Mouse (Mus musculus) lung, postnatal 10 days (tissue): ENCODE measurements around the gene Syncrip.

Experiments used
- DNase-seq: peaks from one replicate; pipeline ENCODE4 v3.0.0; 2021

Syncrip gene

DNA sequence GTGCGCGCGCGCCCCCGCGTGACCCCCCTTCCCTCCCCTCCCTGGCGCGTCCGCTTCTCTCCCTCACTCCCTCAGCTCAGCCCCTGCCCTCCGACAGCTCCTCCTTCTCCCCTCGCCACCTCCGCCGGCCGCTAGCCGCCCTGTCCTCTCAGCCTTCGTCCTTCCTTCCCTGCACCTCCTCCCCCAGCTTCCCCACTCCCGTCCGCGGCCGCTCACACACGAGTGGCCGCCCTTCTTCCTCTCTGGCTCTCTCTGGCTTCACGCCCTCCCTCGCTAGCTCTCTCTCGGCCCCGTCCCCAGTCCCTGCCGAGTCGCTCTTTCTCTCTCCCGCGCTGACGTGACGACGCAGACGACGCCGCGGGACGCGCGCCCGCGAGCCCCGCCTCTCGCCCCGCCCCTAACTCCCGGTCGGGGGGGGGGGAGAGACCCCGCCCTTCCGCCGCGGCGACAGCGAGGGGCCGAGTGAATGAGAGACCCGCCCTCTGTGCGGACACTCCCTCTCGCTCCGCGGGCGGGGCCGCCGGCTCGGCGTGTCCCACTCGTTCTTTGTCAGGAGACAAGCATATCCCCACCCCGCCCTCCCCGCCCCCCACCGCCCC is at the start of gene Syncrip:
Gene Syncrip, minus strand, starts transcription at position 345 of the 599 bp plus-strand sequence.
- DNase-seq = peak; percentile 96

DNA sequence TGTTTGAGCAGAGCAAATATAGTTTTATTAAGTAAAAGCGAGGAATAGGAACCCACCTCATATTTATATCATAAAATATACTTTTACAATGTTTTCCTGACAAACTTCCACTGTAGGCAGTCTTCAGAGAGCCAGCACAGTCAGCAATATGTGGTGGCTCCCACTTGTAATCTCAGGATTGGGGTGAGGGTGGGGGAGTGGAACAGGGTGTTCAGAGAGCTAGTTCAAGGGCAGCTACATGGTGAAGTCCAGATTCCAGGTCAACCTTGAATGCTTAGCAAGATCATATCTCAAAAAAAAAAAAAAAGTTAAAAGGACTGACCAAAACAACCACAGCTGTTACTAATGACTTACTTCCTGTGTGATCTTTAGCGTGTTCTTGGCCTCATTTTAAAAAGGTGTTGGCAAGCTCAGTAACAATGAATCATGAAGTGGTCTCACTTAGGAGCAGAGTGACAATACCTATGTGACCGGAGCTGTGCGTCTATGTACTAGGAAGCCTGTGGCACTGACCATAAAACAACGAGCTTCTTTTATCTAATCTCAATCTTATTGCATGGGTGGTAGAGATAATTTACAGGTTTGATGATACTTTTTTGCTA is 47.7 kb upstream of the Syncrip start:
- DNase-seq = no peak

DNA sequence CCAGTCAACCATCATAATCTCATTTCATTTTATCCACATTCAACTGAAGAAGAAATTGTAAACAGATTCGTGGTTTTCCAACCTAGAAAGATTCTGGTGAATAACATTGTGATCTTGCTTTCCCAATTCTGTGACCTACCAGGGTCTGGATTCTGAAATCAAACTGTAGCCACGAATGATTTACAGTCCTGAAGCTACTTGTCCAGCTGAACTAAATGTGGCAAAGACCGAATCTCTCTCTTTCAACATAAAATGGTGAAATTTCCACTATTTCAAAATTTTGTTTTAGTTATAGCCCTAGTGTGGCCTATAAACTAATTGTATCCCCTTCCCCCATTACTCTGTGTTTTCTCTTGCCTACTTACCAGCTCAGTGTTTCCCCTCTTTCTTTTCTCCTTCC is 47.2 kb upstream of the Syncrip start:
- DNase-seq = no peak

DNA sequence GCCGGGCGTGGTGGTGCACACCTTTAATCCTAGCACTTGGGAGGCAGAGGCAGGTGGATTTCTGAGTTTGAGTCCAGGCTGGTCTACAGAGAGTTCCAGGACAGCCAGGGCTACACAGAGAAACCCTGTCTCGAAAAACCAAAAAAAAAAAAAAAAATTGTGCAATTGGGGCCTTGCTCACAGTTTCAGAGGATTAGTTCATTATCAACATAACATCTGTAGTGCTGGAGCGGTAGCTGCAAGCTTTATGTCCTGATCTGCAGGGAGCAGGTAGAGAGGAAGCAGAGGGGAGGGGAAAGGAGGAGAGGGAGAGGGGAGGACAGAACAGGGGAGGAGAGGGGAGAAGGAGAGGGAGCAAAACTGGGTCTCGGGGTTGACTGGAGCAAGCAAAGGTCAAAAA is 46.4 kb upstream of the Syncrip start:
- DNase-seq = no peak

DNA sequence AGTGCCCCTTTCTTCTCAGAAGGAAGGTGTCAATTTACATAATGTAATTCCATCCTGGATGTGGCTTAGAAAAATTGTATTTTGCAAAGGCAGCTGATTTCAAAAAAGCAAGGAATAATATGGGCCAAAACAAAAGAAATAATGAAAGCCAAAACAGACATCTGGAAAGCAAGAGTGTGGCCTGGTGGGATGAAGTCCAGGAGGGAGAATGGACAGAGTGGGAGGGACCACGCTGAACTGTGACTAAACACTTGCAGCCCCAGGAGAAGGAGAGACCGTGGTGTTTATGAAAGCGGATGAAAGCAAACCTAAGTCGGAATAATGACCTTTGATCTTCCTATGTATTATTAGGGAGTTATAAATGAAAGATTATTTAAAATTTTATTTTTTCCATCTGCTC is 45.6 kb upstream of the Syncrip start:
- no peak for DNase-seq

DNA sequence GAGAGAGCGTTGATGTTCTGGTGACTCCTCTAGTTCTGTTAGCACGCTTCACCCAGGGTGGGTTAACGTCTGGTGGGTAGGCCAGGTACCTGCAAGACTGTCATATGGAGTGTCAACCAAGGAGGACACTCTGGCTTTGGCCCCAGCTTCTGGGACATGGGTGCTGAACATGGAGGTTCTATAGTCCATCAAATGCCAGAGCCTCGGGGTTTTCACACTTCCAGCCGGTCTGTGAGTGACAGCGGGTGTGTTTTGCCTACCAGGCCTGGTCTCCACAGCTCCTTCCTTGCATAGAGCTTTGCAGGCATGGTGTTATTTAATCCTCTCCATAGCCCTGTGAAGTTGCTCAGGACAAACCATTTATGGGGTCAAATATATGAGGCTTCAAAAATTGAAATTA is 43.0 kb upstream of the Syncrip start:
- no peak for DNase-seq

DNA sequence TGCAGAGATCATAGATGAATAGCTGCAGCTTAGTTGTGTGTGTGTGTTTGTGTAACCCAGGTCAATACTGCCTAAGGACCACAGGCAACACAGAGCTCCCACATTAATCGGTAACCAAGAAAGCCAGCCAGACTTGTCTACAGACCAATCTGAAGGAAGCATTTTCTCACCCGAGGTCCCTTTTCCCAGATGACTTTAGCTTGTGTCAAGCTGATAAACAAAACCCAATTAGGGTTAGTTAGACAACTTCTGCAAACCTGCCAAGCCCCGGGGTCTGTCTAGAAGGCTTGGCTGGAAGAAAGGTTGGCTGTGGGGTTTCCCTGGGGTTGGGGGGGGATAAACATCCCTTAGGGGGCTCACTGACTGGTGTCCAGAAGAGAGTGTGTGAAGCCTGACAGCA is 42.4 kb upstream of the Syncrip start:
- DNase-seq = no peak

DNA sequence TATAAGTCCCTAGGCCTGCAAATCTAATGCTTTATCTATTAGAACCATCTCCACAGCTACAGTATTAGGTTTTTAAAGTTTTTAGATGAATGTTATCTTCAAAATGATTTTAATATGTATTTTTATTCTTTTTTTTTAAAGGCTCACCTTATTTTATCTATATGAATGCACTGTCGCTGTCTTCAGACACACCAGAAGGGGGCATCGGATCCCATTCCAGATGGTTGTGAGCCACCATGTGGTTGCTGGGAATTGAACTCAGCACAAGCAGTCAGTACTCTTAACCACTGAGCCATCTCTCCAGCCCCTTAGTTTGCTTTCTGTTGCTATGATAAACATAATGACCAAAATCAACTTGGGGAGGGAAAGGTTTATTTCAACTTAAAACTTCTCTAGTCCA is 42.0 kb upstream of the Syncrip start:
- no peak for DNase-seq

DNA sequence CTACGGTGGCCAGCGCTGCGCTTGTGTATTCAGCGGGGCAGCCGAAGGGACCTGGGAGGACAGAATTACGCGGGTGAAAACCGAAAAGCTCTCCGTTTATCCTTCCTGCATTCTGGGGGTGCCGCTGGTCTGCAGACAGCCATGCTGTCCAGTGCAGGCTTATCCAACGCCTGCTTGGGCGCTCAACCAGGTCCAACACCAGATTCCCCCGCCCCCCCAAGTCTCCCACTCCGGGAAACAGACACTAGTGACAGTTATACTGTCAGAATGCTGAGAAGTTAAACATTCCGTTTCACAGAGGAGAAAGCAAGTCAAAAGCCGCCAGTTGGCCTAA is 40.9 kb upstream of the Syncrip start:
- DNase-seq = no peak

DNA sequence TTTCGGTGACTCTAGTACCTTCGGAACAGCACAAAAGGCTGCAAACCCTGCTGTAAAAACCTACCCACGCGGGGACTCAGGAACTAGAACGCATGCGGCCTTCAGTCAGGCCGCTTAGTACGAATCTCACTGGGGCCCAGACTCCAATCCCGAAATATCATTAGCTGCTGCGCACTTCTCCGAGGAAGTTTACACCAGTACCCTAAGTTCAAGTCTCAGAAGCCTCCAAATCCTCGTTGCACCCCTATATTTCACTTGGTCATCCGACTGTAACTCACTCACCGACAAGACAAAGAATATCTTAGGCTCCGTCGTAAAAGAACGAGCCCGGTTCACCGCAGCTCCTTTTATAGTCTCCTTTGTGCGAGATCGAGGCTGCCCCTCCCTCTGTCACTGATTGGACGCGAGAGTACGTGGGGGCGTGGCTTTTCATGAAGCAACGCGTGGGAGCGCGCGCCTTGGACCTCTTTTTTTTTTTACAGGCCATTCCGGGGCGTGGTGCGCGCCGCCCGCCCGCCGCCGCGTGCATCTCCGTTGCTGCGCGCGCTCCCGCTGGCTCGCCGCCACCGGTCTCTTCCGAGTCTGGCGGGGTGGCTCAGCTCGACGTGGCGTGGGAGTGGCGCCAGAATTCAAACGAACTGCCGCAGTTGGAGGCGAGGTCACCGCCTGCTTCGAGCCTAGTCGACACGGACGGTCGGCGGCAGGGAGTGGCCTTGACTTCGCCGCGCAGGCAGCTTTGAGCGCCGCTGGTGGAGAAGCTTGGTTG is 40.4 kb upstream of the Syncrip start:
- peak; percentile 98 for DNase-seq

DNA sequence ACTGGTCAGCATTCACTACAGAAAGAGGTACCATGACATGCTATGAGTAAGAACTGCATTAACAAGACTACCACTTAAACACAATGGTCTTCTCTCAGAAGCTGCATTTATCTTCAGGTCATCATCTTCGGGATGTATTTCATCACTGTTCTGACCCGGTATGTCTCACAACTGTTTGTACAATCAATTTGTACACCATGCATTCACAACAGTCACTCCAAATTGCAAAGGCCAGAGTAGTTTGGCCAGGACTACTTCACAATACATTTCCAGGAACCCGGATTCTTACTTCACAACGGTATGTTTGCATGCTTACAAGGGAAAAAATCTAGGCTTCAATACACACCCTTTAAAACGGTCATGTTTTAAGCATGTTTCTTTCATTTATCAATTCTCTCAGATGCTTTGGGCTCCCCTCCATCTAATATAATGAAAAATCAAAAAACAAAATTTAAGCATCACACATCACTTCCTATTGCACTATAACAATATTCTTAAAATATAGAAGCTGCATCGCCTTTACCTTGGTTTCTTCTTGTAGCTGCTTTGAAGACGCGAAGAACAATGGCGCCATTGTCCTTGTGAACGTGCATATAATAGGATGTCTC is 39.7 kb upstream of the Syncrip start:
- no peak for DNase-seq

DNA sequence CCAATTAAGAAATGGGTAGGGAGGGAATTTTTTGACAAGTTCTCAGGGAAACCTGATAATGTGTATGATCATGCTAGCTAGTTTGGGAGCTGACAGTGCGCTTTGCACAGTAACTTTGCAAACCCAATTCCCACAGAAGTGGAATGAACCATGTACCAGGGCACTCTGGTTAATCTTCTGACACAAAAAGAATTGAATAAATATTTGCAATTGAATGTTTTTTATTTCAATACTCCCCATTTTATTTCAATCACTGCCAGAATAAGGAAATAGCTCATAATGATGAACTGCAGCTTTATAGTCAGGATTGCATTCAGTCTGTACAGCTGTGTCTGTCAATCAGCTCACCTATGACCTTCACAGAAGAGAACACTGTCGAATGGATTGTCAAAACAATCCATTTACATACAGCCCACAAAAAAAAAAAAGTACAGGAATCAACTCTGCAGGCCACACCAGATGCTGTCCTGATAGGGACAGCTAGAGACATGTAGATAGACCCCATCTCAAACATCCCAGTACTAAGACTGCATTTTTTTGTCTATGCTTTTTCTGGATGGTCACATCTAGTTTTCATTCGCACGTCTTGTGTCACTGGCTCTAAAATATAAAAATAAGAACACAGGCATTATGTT is 38.6 kb upstream of the Syncrip start:
- no peak for DNase-seq

DNA sequence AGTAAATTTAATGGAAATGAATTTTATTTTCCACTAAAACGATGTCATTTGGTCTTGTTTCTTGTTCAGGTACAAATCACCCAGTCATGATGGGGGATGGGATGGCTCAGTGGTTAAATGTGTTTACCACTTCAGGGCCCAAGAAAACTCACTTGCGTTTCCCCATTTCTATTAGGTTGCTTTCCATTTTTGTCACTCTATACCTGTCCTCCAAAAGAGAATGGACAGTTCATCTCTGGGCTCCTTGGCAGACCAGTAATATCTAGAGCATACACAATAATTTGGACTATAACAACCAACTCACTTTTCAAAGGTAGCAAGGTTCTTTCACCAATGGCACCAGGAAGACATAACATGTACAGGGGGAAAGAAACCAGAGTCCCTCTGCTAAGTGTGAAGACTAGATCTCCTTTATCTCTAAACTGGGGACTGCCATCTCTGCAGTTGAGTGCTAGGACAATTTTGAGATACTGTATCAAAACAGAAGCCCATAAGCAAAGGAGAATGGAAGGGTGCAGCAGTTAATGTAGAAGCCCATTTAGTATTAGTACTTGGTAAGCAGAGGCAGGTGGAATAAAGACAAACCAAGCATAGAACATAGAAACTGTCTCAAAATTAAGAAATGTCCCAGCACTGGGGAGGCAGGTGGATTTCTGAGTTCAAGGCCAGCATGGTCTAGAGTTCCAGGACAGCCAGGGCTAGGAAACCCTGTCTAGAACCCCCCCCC is 37.9 kb upstream of the Syncrip start:
- DNase-seq = no peak

DNA sequence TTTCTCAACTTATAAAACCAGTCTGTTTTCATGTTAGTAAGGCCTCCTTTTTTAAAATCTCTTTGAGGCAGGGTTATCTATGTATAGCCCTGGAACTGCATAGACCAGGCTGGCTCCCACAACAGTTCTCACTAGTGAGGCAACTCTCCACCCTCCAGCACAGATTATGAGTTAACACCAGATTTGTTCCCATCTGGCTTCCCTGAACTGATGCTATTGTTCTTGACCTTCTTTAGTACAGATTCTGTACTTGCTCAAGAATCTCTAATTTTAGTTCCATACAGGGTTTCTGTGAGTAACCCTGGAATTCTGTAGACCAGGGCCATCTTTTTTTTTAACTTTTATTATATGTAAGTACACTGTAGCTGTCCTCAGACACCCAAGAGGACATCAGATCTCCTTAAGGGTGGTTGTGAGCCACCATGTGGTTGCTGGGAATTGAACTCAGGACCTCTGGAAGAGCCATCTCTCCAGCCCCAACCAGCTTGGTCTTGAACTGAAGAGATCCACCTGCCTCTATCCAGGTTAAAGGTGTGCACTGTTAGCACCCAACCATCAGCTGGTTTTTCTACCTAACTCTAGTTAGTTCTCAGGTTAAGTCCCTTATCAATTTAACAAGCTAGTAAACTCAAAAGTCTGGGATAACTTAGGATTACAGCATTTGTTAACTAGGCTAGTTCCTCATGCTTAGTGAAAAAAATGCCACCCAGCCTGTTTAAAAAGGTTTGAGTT is 37.2 kb upstream of the Syncrip start:
- no peak for DNase-seq

DNA sequence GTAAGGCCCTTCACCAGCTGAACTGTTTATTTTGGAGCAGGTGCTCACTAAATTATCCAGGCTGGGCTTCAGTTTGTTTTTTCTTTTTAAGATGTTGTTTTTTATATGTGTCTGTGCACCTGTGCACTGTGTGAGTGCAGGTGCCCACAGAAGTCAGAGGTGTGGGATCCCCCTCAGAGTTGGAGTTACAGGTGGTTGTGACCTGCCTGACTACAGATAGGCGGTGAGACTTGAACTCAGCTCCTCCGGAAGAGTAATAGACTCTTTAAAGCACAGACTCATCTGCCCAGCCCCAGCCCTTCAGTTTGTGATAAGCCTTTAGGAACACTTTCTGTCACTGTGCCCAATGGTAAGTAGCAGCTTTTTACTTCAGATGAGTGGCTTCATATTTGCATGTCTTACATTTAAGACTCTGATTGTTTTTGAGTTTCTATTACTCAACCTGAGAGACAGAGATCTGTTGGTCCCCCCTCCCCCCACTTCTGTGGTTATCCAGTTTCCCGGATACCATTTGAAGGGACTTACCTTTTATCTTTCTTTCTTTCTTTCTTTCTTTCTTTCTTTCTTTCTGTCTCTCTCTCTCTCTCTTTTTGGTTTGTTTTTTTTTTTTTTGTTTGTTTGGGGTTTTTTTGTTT is 34.1 kb upstream of the Syncrip start:
- no peak for DNase-seq

DNA sequence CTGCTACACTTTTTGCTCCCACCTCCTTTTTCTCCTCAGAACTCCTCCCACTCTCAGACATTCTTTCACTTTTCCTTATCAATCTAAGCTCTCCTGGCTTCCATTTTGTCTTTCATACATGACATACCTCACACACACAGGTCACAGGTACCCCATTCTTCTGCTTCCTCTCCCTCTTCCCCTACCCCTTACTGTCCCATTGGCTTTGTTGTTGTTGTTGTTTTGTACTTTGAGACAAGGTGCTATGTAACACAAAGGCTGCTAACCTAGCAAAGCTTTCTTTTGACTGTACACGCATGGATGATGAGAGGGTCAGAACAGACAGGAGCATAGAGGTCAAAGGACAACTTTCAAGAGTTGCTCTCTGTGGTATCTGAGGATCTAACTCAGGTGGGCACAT is 33.2 kb upstream of the Syncrip start:
- no peak for DNase-seq

DNA sequence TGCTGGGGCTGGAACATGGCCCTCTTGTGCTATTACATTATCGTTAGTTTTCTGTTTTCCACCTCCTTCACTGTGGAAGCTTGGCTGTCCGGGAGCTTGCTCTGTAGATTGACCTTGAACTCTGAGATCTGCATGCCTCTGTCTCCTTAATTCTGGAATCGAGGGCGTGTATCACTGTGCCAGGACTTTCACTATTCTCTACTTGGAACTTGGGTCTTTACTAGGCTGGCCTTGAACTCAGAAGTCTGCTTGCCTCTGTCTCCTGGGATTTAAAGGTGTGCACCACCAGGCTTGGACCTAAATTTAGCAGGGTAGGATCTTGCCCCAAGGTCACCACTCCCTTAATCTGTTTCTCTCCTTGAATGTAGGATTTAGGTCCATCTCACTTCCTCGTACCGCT is 19.5 kb upstream of the Syncrip start:
- no peak for DNase-seq

DNA sequence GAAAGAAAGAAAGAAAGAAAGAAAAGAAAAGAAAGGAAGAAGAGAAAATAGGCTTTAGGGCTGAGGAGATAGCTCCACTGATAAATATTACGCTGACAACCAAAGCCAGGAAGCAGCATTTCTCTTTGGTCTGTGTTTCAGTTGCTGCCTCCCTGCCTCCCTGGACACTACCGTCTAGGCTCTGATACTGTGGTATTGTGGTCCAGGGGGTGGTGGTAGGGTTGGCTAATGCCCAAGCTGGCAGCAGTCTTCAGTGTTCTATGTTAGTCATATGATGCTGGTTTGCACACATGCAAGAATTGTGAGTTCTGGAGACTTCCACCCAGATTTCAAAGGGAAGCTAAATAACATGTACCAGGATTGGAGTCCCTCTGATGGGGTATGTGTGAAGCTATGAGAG is 17.7 kb upstream of the Syncrip start:
- DNase-seq = no peak

DNA sequence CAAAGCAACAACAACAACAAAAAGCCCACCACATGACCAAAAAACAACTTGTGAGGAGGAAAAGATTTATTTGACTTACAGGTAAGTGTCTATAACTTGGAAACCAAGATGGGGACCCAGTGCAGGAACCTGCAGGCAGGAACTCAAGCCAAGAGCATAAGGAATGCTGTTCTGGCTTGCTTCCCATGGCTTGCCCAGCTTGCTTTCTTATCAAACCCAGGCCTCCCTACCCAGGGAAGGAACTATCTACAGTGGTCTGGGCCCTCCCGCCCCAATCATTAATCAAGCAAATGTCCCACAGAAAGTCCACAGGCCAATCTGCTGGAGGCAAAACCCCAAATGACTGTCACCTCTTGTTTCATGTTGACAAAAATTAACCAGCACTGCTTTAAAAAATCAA is 10.1 kb upstream of the Syncrip start:
- DNase-seq = no peak

DNA sequence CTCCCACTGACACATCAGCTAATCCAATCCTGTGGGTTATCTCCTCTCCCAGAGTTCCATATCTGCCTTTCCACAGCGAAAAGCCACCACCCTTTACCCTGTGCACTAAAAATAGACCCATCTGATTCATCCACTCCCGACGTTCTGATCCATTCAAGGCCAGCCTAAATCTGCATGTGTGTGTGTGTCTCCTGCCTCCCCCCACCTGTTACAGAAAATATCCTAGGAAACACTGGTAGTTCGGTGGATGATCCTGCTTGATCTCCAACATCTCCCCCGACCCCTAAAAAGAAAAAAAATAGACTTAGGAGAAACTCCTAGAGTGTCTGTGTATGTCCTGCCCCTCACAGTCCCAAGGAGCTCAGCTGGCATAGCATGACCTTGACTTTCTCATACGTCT is 2.2 kb upstream of the Syncrip start:
- DNase-seq = no peak

DNA sequence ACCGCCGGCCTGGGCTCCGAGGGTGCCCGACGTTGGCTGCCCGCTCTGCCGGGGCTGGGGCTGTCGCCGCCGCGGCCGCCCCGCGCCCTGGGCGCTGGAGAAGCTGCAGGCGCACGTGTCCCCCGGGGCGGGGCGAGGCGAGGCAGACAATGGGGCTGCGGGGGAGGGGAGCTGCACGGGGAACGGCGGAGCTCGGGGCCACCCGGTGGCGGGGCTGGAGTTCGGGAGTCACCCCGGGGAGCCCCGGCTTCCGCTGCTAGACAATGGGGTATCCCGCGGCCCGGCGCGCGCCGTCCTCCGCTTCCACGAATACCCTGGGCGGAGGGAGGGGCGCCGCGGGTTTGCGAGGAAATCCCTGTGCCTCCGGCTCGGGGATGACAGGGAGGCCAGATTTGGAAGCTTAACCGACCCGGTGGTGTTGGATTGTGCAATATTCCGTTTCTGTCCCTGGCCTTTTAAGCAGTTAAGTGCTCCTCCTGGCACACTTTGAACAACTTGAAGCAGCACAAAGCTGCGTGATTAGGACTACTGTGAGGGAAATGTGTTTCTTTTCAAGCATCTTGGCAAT is 539 bp upstream of the Syncrip start:
- peak; percentile 94 for DNase-seq

DNA sequence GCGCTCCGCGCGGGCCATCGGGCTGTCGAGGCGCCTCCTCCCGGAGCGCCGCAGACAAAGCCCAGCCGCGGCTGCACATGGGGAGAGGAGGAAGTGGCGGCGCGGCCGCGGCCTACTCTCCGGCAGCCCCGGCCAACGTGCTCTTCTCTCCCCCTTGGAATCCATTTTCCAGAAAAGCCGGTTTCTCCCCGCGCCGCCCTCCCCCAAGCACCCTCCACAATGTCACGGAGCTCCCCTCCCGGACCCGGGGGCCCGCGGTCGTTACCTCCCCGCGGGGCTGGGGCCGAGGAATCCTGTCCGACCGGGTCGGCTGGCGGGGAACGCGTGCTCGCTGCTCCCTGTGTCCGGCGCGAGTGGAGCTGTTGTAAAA is 598 bp downstream of the Syncrip start:
- peak; percentile 54 for DNase-seq
